Mouse (Mus musculus): ENCODE results near the gene Tceal8. TPM values are rescaled to one million over a fixed set of nuclear protein-coding genes. Genes with fewer than 3 reads are reported as not detected.
"Not testable (repeated sequence)": the region's sequence is repeated elsewhere in the genome, so short reads cannot be mapped to it uniquely, and the experiment has no call there.

Tceal8 gene
- 10 to 100 TPM; 13.5 to 13.6 TPM for total RNA-seq (2021)
- long read RNA-seq, experiment 1, transcript Tceal8-201 (3 exons, 1,250 nt), result major isoform, 22 of 24 reads
- long read RNA-seq, experiment 1, partial matches to known transcripts, result 0 of 24 reads
- long read RNA-seq, experiment 1, other reads (novel, unspliced or antisense), result 2 of 24 reads
- long read RNA-seq, experiment 2, transcript Tceal8-201 (3 exons, 1,250 nt), result major isoform, 25 of 25 reads
- long read RNA-seq, experiment 2, partial matches to known transcripts, result 0 of 25 reads
- long read RNA-seq, experiment 2, other reads (novel, unspliced or antisense), result 0 of 25 reads

- peak; percentile 31 to 50 for DNase-seq
- intact Hi-C loops (cut with DNase I), result no loop called here
These were observed at the start of gene Tceal8 for GRCm38 (mm10) chrX:136172118-136172551. TSS of gene Tceal8 (minus strand) at chrX:136172342.

- intact Hi-C loops (cut with DNase I), result no loop called here
- DNase-seq, result no peak
These were observed 44.2 kb upstream of the Tceal8 start for GRCm38 (mm10) chrX:136216303-136216702.

- intact Hi-C loops (cut with DNase I); DNase-seq: not testable (repeated sequence)
These were observed 42.9 kb upstream of the Tceal8 start, which contains the start of the genes Tceal7 and Bex1 for GRCm38 (mm10) chrX:136214729-136215677. TSS of gene Tceal7 (plus strand) at chrX:136214779. TSS of gene Bex1 (minus strand) at chrX:136215513.

- DNase-seq, result no peak
- intact Hi-C loops (cut with DNase I), result no loop called here
These were observed 41.3 kb upstream of the Tceal8 start for GRCm38 (mm10) chrX:136213396-136213795.

- intact Hi-C loops (cut with DNase I), result no loop called here
- no peak for DNase-seq
These were observed 32.3 kb upstream of the Tceal8 start for GRCm38 (mm10) chrX:136204406-136204805.

GRCm38 (mm10) chrX:136203664-136204066 lies 31.5 kb upstream of the Tceal8 start, which contains the start of gene Tceal5:
TSS of gene Tceal5 (minus strand) at chrX:136203876.
- peak in 1 of 2 experiments; percentile 16 for DNase-seq

GRCm38 (mm10) chrX:136203257-136203656 lies 31.1 kb upstream of the Tceal8 start:
- DNase-seq, result no peak
- intact Hi-C loops (cut with DNase I), result no loop called here

More at GRCm38 (mm10) chrX:136203664-136204066, 31.5 kb upstream of the Tceal8 start, which contains the start of gene Tceal5:
- intact Hi-C loops (cut with DNase I), result no loop called here

GRCm38 (mm10) chrX:136196873-136197272 lies 24.7 kb upstream of the Tceal8 start:
- intact Hi-C loops (cut with DNase I), result loop anchor here (5.0 kb wide), 1 partner anchor 120 kb away; no protein-coding TSS in a partner anchor

GRCm38 (mm10) chrX:136195193-136195944 lies 23.2 kb upstream of the Tceal8 start:
- DNase-seq, result no peak
- intact Hi-C loops (cut with DNase I), result loop anchor here (5.0 kb wide), 1 partner anchor 122 kb away; no protein-coding TSS in a partner anchor

More at GRCm38 (mm10) chrX:136196873-136197272, 24.7 kb upstream of the Tceal8 start:
- DNase-seq, result peak in 1 of 2 experiments; percentile 14

- DNase-seq, result no peak
- intact Hi-C loops (cut with DNase I), result no loop called here
These were observed 11.0 kb upstream of the Tceal8 start for GRCm38 (mm10) chrX:136183107-136183506.

- DNase-seq, result no peak
- intact Hi-C loops (cut with DNase I), result no loop called here
These were observed 8.9 kb upstream of the Tceal8 start for GRCm38 (mm10) chrX:136180897-136181553.

GRCm38 (mm10) chrX:136172786-136173185 lies 644 bp upstream of the Tceal8 start:
- no peak for DNase-seq
- intact Hi-C loops (cut with DNase I), result no loop called here

GRCm38 (mm10) chrX:136171189-136172117 lies 689 bp downstream of the Tceal8 start:
- intact Hi-C loops (cut with DNase I), result no loop called here
- DNase-seq, result peak; percentile 21 to 39

- no peak for DNase-seq
- intact Hi-C loops (cut with DNase I), result no loop called here
These were observed 1.5 kb downstream of the Tceal8 start for GRCm38 (mm10) chrX:136170625-136171024.

- intact Hi-C loops (cut with DNase I), result no loop called here
- DNase-seq, result no peak
These were observed 27.9 kb downstream of the Tceal8 start for GRCm38 (mm10) chrX:136144195-136144594.

- no peak for DNase-seq
- intact Hi-C loops (cut with DNase I), result no loop called here
These were observed 28.4 kb downstream of the Tceal8 start for GRCm38 (mm10) chrX:136143711-136144110.

- intact Hi-C loops (cut with DNase I), result no loop called here
- no peak for DNase-seq
These were observed 30.8 kb downstream of the Tceal8 start for GRCm38 (mm10) chrX:136141385-136141784.

GRCm38 (mm10) chrX:136139640-136140004 lies 32.5 kb downstream of the Tceal8 start:
- intact Hi-C loops (cut with DNase I); DNase-seq: not testable (repeated sequence)
